Mouse (Mus musculus) CH12F3 (cell line): ENCODE results near the gene Pde4b.

Source experiments
- in situ Hi-C: fragments of 300-500 bp; cut with MboI; formaldehyde crosslinking; loops from 2 replicates; pipeline ENCODE4 v1.14.3; 2020; ENCODE audit warnings: low sequenced_read_pairs

Gene Pde4b

DNA sequence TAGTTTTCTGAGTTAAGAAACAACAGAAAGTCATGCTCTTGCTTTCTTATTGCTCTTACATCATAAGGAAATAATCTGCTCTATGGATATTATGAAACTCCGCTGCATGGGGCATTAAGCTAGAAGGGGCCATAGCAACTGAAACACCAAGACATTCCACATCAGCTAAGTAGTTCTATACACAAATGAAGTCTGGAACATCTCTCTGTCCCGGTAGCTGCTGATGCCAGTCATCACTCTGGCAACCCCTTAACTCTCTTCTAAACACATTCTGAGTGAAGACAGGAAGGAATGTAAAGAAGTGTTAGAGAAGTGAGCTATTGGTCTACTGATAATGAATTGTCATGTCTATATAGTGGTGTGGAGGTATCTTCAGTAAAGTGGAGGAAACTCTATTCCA lies 88.6 kb downstream of the Pde4b start:
- in situ Hi-C loops = no loop called here

DNA sequence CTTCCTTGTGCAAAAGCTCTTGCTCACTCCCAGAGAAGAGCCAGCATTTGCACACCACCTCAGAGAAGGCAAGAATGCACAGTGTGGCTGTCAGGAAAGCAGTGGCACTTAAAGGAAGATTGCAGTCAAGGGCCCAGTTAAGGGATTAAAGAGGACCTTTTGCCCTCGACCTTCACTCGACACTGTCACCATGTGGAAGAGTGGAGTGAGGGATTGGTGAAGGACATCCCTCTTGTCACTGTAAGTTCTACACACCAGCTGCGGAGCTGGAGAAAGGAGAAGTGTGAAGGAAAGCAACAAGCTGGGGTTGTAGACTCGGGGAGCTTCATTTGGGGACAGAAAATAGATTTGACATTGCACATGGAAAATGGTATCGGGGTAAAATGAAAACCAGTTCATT lies 89.9 kb downstream of the Pde4b start:
- in situ Hi-C loops = no loop called here

DNA sequence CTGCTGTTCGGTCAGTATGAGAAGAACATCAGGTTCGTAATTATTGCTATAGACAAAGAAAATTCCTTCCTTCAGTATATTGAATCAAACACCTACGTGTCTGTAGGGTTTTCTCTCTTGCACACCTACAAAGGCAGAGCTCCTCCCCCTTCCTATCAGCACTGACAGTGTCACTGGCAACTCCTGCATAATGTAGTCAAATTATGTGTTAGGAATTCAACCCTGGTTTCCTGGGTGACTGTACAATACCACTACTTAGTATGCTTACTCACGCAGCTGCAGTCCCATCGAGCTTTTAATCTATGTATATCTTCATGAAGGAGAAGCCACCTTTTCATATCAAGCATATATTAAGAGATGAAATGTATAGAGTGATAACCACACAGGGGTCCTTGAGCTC lies 99.5 kb downstream of the Pde4b start:
- in situ Hi-C loops = no loop called here

DNA sequence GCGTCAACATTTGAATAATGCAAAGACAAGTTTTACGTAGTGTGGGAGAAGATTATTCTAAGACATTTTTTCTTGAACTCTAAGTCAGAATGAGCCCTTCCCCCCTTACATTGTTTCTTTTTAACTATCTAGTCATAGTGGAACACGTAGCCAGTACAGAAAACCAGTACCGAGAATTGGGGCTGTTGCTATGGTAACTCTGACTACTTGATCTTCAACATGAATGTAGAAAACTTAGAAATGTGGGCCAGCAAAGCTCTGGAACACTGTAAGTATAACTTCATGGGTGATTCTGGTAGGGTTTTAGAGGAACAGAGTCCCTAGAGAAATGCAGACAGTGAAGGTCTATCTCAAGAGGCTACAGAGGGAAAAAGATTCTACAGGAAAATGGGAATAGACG lies 110.4 kb downstream of the Pde4b start:
- in situ Hi-C loops = no loop called here

DNA sequence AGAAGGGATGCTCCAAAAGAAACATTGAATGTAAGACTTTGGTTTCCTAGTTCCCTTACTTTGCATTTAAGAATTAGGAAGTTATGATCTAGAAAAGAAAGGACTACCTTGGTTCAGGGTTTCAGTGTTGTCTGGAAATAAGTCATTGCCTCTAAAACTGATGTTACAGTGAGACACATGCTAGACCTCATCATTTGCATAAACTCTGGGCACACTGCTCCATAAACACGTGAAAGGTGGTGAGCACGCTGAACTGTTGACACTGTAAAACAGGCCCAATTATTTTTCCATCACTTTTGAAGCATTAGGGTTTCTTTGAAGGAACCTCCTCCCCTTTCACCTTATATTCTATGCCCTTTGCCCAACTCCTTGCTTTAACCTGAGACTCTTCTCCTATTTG lies 122.4 kb downstream of the Pde4b start:
- in situ Hi-C loops = no loop called here

DNA sequence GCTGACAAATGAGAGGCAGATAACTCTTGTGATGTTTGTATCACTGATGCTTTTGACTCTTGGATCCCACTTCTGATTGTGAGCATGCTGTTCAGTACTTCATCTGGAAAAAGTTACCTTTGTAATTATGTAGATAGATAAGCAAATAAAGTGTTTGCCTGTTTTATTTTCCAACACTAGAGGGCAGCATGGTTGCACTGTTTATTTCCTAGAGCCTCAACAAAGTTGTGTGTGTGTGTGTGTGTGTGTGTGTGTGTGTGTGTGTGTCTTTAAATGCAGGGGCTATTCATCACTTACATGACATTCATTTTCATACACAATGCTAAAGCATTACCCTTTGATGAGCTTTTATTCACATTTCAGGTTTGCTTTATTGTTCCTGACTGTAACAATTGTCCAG lies 139.4 kb downstream of the Pde4b start:
- in situ Hi-C loops = loop anchor here (10.0 kb wide), 2 partner anchors 258 to 428 kb away; no protein-coding TSS in a partner anchor

DNA sequence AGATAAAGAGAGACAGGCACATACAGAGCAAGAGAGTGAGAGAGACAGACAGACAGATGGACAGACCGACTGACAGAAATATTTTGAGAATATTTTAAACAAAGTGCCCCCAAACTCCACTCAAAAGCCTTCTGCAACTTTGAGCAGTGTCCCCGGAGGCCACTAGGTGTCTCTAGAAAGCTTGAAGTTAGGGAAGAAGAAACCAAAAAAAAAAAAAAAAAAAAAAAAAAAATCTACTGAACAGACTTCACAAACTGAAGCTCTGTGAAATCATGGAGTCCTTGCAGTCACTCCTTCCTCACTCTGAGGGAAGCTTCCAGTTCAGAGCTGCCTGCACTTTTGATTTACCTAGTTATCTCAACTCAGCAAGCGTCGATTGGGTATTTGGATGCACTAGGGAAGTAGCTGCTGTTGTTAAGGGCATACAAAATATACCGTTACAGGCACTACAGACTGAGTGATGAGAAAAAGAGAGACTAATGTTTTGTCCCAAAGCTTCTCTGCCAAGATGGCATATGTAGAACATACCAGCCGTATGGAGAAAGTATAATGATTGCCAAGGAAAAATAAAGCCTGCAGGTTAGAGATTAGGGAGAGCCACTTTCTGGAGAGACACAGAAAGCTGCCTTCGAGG lies 141.7 kb downstream of the Pde4b start:
- in situ Hi-C loops = loop anchor here (10.0 kb wide), 2 partner anchors 256 to 426 kb away; no protein-coding TSS in a partner anchor

DNA sequence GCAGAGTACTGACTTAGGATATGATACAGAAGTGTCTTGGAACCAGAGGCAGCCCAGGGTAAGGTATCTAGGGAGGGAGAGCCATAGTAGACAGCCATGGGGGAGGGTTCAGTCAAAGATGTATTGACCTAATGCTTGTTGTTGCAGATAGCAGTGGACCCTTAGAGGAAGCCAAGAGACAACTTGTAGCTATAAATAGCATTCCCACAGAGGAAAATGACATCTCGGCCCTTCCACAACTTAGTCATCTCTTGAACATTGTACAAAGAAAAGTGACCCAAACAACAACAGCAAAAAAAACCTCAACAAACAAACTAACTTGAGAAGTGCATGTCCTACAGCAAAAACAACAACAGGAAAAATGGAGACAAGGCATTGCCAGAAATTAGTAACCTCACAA lies 143.6 kb downstream of the Pde4b start:
- in situ Hi-C loops = no loop called here

DNA sequence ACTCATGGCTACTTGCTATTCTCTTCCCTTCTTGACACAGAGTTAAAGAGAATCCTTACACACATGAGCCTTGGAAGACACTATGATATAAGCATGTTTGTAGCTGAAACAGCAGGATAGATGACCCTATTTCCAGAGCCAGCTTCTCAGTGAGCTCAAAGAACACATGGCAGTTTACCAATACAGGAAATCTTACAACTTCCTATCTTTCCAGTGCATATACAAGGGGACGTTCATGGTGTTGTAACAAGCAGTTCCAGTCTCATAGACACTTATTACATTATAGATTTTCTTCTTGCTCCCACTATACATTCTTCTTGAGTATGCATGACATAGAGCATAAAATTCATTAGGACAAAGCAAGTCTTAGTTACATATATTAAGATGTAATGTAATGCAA lies 146.3 kb downstream of the Pde4b start:
- in situ Hi-C loops = no loop called here

DNA sequence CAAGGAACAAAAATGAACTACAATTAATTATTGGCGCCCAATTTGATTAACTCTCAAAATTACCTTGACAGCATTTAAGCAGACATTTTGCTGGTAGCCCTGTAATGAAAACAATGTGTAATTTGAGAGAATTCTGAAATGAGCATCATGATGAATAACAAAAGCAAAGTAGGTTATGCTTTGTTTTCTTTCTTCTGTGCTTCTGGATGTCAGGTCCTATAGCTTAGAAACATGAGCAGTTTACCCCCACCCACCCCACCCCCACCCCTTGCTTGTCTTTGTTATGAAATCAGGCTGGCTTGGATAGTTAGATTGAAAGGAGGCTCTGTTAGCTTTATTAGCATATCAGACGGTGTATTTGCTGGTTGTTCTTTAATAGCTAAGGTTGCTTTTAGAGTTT lies 147.8 kb downstream of the Pde4b start:
- in situ Hi-C loops = no loop called here

DNA sequence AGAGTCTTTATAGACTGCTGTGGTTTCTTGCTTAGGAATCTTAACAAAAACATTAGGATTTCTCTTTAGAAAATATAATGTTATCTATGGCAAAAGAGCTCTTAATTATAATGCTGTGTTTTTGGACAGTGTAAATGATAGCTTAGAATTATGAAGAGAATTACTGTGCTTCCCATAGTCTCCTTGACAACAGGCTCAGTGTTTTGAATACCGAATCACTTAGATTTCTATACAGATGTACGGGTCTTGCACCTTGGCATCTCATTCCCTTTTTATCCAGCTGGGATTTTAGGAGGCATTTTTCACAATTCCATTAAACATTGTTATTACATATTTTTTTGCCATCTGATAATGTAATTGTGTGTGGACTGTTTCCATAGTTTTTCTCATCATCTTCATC lies 151.8 kb downstream of the Pde4b start:
- in situ Hi-C loops = no loop called here

DNA sequence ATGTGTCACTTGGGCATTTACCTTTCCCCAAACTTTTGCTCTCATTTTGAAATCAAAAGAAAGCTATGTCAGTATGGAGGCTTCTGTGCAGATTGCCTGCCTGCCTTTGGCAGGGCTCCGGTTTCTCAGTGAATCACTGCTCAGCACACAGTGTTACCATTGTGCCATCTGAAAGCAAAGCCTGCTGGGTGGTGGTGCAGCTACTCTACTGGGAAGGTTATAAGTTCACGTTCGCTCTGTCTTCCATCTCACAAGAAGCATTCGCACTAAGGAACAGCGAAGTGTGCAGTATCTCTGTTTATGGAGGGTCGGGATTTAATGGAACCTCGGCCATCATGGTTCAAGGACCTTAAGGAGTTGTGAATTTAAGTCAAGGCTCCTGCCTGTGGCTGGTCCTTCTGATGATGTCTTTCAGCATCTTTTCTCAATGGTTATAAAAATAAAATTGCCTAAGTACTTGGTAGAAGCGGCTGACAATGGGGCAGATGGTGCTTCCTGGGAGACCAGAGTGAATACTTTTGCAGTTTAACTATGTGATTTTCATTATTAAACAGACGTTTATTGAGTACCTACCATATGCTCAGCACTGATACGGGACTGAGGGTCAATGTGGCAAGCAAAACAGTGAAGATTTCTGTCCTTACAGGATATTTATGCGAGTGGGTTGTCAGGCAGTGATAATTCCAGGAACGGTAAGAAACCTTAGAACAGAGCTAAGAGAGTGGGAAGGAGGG lies 152.5 kb downstream of the Pde4b start:
- in situ Hi-C loops = no loop called here

DNA sequence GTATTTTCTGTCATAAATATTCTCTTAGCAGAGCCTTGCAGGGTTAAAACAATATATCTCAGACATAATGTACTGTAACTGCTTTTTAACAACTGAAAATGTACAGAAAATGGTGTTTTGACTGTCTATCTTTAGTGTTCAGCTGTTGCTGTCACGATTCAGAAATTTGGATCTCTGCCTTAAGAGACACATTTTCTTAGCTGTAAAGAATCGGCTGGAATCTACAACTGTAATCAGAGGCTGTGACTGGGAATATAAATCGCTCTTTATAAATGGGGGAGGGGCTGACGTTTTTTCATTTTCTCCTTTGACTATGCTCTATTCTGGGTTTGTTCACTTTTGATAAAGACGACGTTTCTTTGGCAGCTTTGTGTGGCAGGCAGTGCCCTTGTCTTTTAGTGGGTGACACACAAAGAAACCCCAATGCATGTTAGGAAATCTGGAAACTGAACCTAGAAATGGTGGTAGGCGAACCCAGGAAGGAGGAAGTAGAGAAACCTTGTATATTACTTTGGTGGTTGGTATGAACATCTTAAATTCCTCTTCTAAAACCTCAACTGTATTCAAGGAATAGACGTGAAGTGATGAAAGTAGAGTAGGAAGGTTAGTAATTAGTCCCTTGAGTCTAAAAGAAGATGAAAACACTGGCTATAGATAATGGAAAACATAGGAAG lies 153.5 kb downstream of the Pde4b start:
- in situ Hi-C loops = no loop called here

DNA sequence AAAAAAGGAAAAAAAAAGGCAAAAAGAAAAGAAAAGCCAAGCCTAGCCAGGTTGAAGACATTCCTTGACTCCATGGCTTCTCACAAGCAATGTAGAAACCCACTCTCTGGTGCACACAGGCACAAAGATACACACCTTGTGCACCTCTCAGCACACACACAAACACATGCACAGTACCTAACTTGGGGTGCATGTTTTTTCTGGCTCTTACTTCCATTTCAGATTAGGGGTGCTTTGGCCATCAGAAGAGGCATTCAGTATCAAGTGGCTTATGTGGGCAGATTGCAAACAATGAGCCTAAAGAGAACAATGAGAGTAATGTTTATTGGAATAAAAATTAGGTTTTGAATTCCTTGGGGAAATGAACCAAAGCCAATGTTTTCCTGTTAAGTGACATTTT lies 166.7 kb downstream of the Pde4b start:
- in situ Hi-C loops = no loop called here

DNA sequence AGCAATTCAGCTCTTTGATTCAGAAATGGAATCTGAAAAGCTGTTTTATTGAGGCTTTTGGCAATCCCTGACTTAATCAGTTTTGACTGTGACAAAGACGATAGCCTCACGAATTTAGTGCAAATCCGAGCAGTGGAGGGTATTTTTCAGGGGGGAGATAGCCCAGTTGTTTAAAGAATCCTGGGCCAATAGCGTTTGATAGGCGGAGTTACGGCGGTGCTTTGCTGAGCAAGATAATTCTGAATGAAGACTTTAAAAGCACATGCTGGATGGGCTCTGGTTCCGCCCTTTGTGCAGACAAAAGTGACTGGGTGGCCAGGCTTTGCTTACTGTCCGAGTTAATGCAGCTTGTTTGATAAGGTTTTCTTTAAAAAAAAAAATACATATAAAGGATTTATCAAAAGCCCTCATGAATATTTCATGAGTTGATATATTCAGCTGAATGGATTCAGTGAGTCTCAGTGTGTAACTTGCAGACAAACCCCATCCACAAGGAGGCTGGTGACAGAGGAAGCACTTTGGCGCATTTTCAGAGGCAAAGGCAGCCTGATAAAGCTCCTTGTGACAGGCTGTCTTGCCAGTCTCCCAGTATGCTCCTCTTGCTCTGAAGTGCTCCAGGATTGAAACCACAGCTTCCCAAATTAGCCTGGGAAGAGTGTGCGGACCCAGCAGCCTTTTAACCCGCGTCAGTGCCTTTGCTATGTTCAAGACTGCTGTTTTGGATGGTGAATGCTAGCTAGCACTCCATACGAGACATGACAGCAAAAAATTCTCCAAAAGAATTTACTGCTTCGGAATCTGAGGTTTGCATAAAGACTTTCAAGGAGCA lies 167.3 kb downstream of the Pde4b start:
- in situ Hi-C loops = no loop called here

DNA sequence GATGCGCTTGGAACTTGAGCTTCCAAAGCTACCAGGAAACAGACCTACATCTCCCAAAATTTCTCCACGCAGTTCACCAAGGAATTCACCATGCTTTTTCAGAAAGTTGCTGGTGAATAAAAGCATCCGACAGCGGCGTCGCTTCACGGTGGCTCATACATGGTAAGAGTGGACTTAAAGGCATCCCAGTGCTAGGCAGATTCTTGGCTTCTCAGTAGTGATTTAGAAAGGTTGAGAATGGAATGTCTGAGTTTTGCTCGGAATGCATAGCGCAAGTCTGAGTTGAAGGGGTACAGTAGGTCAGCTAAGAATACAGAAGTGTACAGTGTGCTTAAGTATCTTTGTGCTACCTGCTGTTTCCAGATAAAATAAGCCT lies 167.9 kb downstream of the Pde4b start:
- in situ Hi-C loops = no loop called here

DNA sequence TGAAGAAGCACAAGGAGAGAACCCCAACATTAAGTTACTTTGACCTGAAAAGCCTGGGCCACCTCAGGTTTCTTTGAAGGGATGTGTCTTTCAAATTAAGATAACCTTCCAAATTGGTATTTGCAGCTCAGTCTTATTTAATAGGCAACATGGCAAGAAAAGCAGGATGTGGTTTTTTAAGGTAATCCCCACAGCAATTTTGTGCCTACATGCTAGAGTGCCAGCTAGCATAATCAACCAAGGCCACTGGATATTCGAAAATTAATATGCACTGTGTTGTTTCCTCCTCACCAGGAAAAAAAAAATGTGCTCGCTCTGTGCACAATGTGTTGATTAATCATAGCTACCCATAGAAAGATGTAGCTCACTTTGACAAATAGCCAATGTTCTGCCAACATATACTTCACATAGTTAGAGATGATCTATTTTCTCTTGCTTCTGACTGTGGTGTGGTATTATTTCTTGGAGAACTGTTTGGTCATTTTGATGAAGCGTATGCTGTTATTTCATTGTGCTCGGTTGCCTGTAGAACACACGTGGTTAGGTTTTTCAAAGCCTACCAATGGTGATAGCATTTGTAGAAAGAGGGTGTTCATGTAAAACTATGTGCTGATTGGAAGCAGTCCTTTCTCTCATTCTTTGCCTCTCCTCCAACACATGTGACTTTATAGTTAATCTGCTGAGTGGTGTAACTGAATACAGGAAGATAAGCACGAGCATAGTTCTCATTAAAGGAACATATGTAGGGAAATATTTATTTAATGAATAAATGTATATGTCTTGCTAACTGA lies 169.0 kb downstream of the Pde4b start:
- in situ Hi-C loops = no loop called here

DNA sequence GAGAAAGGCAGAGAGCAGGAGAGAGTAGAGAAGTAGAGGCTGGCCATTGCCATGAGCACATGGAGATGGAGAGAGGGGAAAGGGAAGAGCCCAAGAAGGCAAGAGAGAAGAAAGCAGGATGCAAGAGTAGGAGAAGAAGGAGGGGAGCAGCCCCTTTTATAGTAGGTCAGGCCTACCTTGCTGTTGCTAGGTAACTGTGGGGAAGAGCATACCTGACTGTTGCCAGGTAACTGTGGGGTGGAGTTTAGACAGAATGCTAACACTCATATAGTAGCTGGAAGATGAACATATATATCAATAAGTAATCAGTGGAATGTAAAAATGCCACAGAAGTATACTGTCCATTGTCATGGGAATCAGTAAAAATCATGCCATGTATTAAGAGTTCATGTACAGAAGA lies 172.9 kb downstream of the Pde4b start:
- in situ Hi-C loops = no loop called here

DNA sequence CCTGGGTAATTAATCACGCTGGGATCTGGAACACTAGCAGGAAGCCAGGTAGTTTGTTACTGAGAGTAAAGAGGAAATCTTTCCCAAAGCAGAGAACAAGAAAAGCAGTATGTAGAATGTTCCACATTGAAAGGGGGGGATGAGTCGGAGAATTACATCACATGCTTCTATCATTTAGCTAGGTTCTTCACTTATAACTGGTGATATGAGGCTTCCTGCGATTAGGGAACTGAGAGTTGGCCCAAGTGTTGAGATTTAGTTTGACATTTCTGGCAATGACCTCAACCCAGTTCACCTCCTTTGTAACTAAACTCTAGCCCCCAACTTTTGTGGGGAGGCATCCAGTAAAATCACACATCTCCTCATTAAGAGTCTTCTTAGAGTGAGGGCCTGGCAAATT lies 185.0 kb downstream of the Pde4b start:
- in situ Hi-C loops = no loop called here

DNA sequence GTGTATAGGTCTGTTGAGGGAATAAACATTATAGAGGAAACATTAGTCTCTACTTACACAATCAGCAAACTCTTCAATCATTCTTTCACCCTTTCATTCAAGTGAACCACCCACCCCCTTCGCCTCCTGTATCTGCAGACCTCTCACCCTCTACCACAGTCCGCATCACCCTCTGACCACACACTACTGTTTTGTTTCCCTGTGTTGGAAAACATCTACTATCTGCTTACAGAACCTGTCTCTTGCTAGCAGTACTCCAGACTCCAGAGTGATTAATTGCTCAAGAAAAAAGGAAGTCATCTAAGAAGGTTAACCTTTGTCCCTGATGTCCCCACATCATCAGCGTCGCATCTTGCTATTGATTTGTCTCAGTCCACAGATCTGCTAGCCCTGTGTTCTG lies 185.4 kb downstream of the Pde4b start:
- in situ Hi-C loops = no loop called here

DNA sequence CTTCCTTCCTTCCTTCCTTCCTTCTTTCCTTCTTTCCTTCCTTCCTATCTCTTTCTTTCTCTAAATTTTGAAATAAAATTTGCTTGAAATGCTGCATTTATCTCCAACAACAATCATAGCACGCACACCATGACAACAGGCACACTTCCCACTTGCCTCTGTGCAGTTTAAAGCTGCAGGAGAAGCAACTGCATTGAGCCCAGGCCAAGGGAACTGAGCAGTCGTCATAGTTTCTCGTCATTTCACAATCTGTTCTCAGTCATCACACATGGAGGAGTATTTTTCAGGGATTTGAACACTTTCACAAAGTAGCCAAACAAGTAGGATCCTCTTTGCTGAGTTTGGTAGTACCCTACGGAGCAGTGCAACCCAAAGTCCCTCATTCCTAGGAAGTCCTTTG lies 188.4 kb downstream of the Pde4b start:
- in situ Hi-C loops = no loop called here
